Mouse (Mus musculus) bone marrow, adult 2 months (tissue): Measurements from ENCODE around the gene Cbarp. TPM values are rescaled to one million over a fixed set of nuclear protein-coding genes. Genes with fewer than 3 reads are reported as not detected.
A peak's percentile ranks its signal among the peaks of the same experiment; 100 is the strongest.
"Not testable (repeated sequence)": the region's sequence is repeated elsewhere in the genome, so short reads cannot be mapped to it uniquely, and the experiment has no call there.

Experiments
- H3K27ac ChIP-seq: fragments of 200-500 bp; 2 replicates; pipeline ENCODE4 v1.5.1; 2012; ENCODE audit warnings: low read depth, mild to moderate bottlenecking, control low read depth, inconsistent platforms, low read length; ENCODE audit not compliant: control insufficient read depth, poor library complexity, insufficient read depth
- H3K4me1 ChIP-seq: fragments of 200-500 bp; 2 replicates; pipeline ENCODE4 v1.6.1; 2011; ENCODE audit warnings: low read length; ENCODE audit not compliant: control insufficient read depth, insufficient read depth
- H3K4me3 ChIP-seq: fragments of 200-500 bp; replicated peaks from 2 replicates; pipeline ENCODE3; 2011; ENCODE audit warnings: mild to moderate bottlenecking, low read depth, low read length, control low read depth; ENCODE audit not compliant: control insufficient read depth
- CTCF ChIP-seq: fragments of 200-500 bp; IDR thresholded peaks from 2 replicates; pipeline ENCODE4 v1.5.1; 2011; ENCODE audit warnings: low read length, control low read depth; ENCODE audit not compliant: control insufficient read depth, insufficient read depth
- POLR2A ChIP-seq: fragments of 200-500 bp; IDR thresholded peaks from 2 replicates; pipeline ENCODE4 v1.6.1; 2011; ENCODE audit warnings: low read depth, mild to moderate bottlenecking, control low read depth, low read length, borderline replicate concordance; ENCODE audit not compliant: control insufficient read depth
- WGBS: fragments of 180-500 bp; shearing (Covaris S2); methylation state at CpG from one replicate; pipeline ENCODE4 v1.1.7; 2018; 5-methylcytosine and 5-hydroxymethylcytosine counted together
- polyA plus RNA-seq: library from polyadenylated mRNA; stranded (reverse); fragments of >200 nt; gene quantifications from 2 replicates; pipeline ENCODE4 v1.2.4, GENCODE M21; 2011; ENCODE audit warnings: low replicate concordance; ENCODE audit not compliant: missing spikeins, insufficient read depth, insufficient read length

The Cbarp gene
- polyA plus RNA-seq, 1 experiment: 3.7 TPM

DNA sequence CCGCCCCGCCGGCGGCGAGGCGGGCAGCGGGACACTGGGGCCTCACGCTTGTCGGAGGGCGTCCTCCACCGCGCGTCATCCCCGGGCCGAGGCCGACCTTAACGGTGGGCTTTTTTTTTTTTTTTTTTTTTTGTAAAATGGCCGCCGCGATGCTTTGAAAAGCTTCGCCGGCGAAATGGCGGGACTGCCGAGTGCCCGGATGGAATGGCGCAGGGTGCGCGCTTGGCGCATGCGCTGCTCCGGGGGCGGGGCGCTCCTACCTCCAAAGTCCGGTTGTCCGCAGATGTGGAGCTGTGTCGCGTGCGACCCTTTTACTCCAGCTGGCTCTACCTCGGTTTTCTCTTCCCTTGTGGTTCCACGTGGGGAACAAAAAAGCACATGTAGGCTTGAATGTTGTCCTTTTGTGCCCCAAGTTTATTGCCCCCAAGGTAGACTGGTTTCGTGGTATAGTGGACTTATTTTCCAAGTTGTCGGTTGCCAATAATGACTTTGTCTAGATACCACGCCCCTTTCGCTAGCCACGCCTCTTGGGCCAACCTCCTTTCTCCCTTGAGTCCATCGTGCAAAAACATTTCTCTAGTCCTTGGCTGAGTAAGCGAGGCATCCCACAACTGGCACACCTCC is 27.5 kb upstream of the Cbarp start:
- no peak for TF ChIP-seq CTCF
- TF ChIP-seq POLR2A: peak; percentile 24; the same call in 1 of the 2 replicates
- peaks cover 11% of the 10 kb centered on the region; the same call in 1 of the 2 replicates for H3K4me1 ChIP-seq

GRCm38 (mm10) chr10:80167460-80168037 is 26.9 kb upstream of the Cbarp start:
- H3K27ac ChIP-seq: peak overlapping the region; percentile 97
- under 1% methylated on average over 55 of the region's 55 CpGs for WGBS

More for the DNA sequence above, 27.5 kb upstream of the Cbarp start:
- Histone ChIP-seq H3K27ac (peak overlapping the region; percentile 97), H3K4me3 (peak overlapping the region; percentile 90)
- under 1% methylated on average over 48 of the region's 48 CpGs for WGBS

DNA sequence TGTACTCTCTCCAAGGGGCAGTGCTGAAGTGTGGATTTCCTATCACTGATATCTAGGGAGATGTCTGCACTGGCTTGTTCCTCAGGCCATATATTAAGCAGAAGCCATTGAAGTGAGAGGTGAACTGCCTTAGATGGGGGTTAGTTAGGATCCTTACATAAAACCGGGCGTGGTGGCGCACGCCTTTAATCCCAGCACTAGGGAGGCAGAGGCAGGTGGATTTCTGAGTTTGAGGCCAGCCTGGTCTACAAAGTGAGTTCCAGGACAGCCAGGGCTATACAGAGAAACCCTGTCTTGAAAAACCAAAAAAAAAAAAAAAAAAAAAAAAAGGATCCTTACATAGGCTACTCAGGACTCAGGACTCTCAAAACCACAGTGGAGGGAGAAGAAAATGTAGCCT is 25.5 kb upstream of the Cbarp start:
- 89% methylated on average over 4 of the region's 4 CpGs for WGBS
- H3K27ac ChIP-seq, H3K4me3 ChIP-seq: not testable (repeated sequence)
- H3K4me1 ChIP-seq: peaks cover 21% of the 10 kb centered on the region

More at GRCm38 (mm10) chr10:80167460-80168037, 26.9 kb upstream of the Cbarp start:
- peaks cover 14% of the 10 kb centered on the region for H3K4me1 ChIP-seq
- H3K4me3 ChIP-seq: peak overlapping the region; percentile 90
- TF ChIP-seq POLR2A (peak; percentile 99), CTCF (no peak)

GRCm38 (mm10) chr10:80165392-80166128 is 24.9 kb upstream of the Cbarp start, which contains the start of gene Cirbp:
Gene Cirbp, plus strand, starts transcription at chr10:80165985.
- H3K27ac ChIP-seq: peak within 1 kb of the TSS; percentile 75
- 42% methylated on average over 20 of the region's 20 CpGs for WGBS
- TF ChIP-seq CTCF (no peak), POLR2A (peak; percentile 37; the same call in 1 of the 2 replicates)
- H3K4me3 ChIP-seq: peak within 1 kb of the TSS; percentile 55
- H3K4me1 ChIP-seq: peaks cover 24% of the 10 kb centered on the region

GRCm38 (mm10) chr10:80164998-80165344 is 24.3 kb upstream of the Cbarp start:
- H3K4me1 ChIP-seq: peaks cover 27% of the 10 kb centered on the region
- H3K4me3 ChIP-seq: peak overlapping the region; percentile 55
- peak; percentile 85 for TF ChIP-seq POLR2A
- TF ChIP-seq CTCF: peak; percentile 100
- WGBS: under 1% methylated on average over 17 of the region's 17 CpGs
- H3K27ac ChIP-seq: peak overlapping the region; percentile 75

DNA sequence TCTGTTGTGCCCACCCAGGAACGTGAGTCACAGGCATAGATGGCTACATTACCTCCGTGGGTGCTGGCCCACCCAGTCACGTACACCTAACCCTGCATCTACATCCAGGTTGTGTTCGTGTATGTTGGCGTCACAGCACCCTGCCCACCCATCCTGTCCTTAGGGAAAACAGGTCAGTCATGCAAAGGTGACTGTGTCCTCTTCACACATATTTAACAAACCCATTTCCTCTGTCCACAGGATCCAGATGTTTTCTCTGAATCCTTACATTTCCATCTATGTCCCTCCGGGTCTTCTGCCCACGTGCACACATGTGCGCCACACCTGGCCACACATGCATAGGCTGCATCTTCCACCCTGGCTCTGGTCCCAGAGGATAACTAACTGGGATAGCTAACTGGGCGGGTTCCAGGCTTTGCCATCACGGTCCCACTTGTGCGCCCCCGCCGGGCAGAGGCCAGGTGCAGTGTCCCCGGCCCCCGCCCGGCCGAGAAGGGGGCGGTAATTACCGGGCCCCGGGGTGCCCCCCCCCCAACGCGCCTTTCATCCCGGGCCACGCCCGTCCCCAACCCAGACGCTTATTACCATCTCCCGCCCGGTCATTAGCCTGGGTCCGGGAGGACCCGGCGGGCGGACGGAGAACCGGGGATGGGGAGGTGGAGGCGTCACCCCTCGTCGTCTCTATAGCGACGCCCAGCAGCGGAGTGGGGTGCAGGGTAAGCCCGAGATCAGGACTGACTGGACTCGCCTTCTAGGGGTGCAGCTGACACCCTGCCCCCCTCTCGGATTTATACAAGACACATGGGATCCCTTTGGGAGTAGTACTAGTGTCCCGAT is 23.7 kb upstream of the Cbarp start:
- H3K27ac ChIP-seq: peak overlapping the region; percentile 75
- 19% methylated on average over 44 of the region's 44 CpGs for WGBS

DNA sequence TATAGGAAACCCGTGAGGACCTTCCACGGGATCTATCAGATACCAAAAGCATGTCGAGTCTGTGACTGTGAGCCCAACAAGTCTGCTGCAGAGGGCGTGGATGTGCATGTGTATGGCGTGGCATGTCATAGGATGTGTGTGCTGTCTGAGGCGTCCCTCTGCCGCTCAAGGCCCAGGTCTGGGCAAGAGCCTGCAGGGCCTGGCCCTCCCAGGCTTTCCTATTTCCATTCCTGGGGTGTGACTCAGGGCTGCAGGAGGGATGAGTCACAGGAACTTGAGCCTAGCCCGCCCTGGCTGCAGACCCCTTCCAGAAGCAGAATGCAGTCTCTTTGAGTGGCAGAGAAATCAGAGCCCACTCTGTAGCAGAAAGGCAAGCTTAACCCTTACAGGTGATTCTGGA is 23.1 kb upstream of the Cbarp start:
- H3K27ac ChIP-seq: no peak overlapping the region

More for the DNA sequence above, 23.7 kb upstream of the Cbarp start:
- no peak for TF ChIP-seq CTCF
- no peak for TF ChIP-seq POLR2A
- peaks cover 27% of the 10 kb centered on the region for H3K4me1 ChIP-seq
- H3K4me3 ChIP-seq: peak overlapping the region; percentile 55

DNA sequence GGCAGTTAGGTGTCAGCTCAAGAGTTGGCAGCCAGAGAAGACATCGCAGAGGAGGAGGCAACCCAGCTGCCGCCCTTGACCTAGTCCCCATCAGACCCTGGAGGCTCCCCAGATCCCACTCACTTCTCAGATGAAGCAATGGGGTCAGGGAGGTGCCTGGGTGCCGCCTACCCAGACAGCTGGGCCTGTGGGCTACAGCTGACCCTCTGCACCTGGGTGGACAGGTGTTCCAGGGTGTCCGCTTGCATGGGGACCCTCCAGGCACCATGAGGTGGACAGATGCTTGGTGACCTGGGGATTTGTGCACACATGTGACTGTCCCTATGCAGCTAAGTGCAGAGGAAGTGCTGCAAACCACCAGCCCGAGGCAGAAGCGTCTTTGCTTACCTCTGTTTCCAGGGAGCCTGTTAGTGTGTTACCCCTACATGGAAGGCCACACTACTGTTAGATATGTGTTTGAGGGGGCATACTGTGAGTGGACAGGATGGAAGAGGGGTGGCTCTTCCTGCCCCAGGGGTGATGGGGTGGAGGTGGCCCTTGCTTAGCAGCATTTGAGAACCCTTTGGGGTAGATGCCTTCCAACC is 22.2 kb upstream of the Cbarp start:
- 54% methylated on average over 6 of the region's 6 CpGs for WGBS
- H3K4me3 ChIP-seq: no peak overlapping the region
- H3K27ac ChIP-seq: peak overlapping the region; percentile 42; the same call in 1 of the 2 replicates
- peaks cover 27% of the 10 kb centered on the region for H3K4me1 ChIP-seq
- TF ChIP-seq POLR2A (no peak), CTCF (no peak)

More for the DNA sequence above, 23.1 kb upstream of the Cbarp start:
- Histone ChIP-seq H3K4me1 (peaks cover 27% of the 10 kb centered on the region), H3K4me3 (no peak overlapping the region)
- TF ChIP-seq CTCF (no peak), POLR2A (no peak)
- WGBS: 85% methylated on average over 8 of the region's 8 CpGs
